8 mouse cellular contexts compared by ENCODE assay signal in genomic region chr17:52559961-52560720, GRCm38 (mm10). TPM values are rescaled to one million over a fixed set of nuclear protein-coding genes. Genes with fewer than 3 reads are reported as not detected.
DNase-seq lines count a peak whose midpoint lies in the region; ATAC-seq and TF ChIP-seq lines count a peak whose summit lies in the region.

No protein-coding gene starts in this region.

- peak; percentile 95 for TF ChIP-seq CTCF in forebrain, postnatal 0 days (IDR thresholded peaks at IDR 0.05; ENCODE audit: low read depth)

- H3K36me3 ChIP-seq in forebrain, postnatal 0 days (ENCODE audit: insufficient read depth), result no peaks in the 10 kb centered on the region
- H3K36me3 ChIP-seq in midbrain, embryonic 12.5 days, result no peaks in the 10 kb centered on the region
- no peaks in the 10 kb centered on the region for H3K36me3 ChIP-seq in splenic B cell, adult 2 months (ENCODE audit: control insufficient read depth, insufficient read depth, low read length, poor library complexity, severe bottlenecking)

- no peak overlapping the region for H3K9ac ChIP-seq in forebrain, postnatal 0 days
- no peak overlapping the region for H3K9ac ChIP-seq in midbrain, embryonic 12.5 days (replicated peaks)

- intact Hi-C loops in left cerebral cortex, postnatal 14 days (cut with DNase I), result loop anchor here (2.0 to 5.0 kb wide), 2 partner anchors 829 to 1272 kb away; no protein-coding TSS in a partner anchor

- no peak overlapping the region for H3K4me3 ChIP-seq in forebrain, postnatal 0 days (ENCODE audit: low read depth, low read length)
- H3K4me3 ChIP-seq in midbrain, embryonic 12.5 days, result no peak overlapping the region

- H3K27ac ChIP-seq in forebrain, postnatal 0 days (ENCODE audit: low read depth, low read length), result no peak overlapping the region
- no peak overlapping the region for H3K27ac ChIP-seq in midbrain, embryonic 12.5 days (replicated peaks)

- peak; percentile 3 for DNase-seq in ovary, postnatal 36 days (ENCODE audit: low spot score)
- no peak for DNase-seq in ovary, postnatal 10 days (ENCODE audit: low spot score)
- DNase-seq in cerebellum, adult 11-12 months, result peak; percentile 3
- peak; percentile 88 for DNase-seq in forebrain, postnatal 0 days
- DNase-seq in left cerebral cortex, postnatal 14 days (ENCODE audit: low spot score in 2 of 2), result peak; percentile 68 to 77
- DNase-seq in splenic B cell, adult 2 months (ENCODE audit: low read depth, low spot score), result peak; percentile 74

- no peaks in the 10 kb centered on the region for H3K27me3 ChIP-seq in forebrain, postnatal 0 days (ENCODE audit: insufficient read depth, low read length)
- no peaks in the 10 kb centered on the region for H3K27me3 ChIP-seq in midbrain, embryonic 12.5 days
- 0 out of 2 replicates have a peak, but pooled peaks cover 1% of the 10 kb centered on the region for H3K27me3 ChIP-seq in splenic B cell, adult 2 months (ENCODE audit: control insufficient read depth, insufficient read depth, low read length, poor library complexity, severe bottlenecking)

- H3K4me2 ChIP-seq in forebrain, postnatal 0 days (ENCODE audit: low read depth), result no peak overlapping the region
- peak overlapping the region; percentile 32 for H3K4me2 ChIP-seq in midbrain, embryonic 12.5 days (replicated peaks)

- ATAC-seq in forebrain, postnatal 0 days, result peak; percentile 92
- peak; percentile 94 for ATAC-seq in inflammation-experienced regulatory T-cells, adult 6 months
- peak; percentile 87 for ATAC-seq in midbrain, embryonic 12.5 days (ENCODE audit: low FRiP score, low read depth)

- WGBS in forebrain, postnatal 0 days, result 29% methylated on average over 13 of the region's 13 CpGs
- 32% methylated on average over 13 of the region's 13 CpGs for WGBS in midbrain, embryonic 12.5 days

- H3K4me1 ChIP-seq in forebrain, postnatal 0 days (ENCODE audit: insufficient read depth), result no peaks in the 10 kb centered on the region
- H3K4me1 ChIP-seq in midbrain, embryonic 12.5 days, result no peaks in the 10 kb centered on the region

- no peaks in the 10 kb centered on the region for H3K9me3 ChIP-seq in forebrain, postnatal 0 days (ENCODE audit: low read length)
- H3K9me3 ChIP-seq in midbrain, embryonic 12.5 days, result no peaks in the 10 kb centered on the region

RNA-seq across cellular contexts. Expression of gene Kcnh8, which starts 42.4 kb away (rescaled TPM):
- 4.9 and 6.0 TPM in 2 replicates for total RNA-seq in forebrain, postnatal 0 days (2014; rRNA removed)
- 1.2 and 2.0 TPM in 2 replicates for polyA plus RNA-seq in forebrain, postnatal 0 days (2015; fragmentation: Nextera tagmentation; extraction: Ambion mirVana)
- not detected for polyA plus RNA-seq in inflammation-experienced regulatory T-cells, adult 6 months (2017; shearing (Covaris generic))
- 1 to 10 TPM in 1 of 2 experiments, under 1 TPM in 1; 0.87 to 1.2 TPM for total RNA-seq in left cerebral cortex, postnatal 14 days (2021)
- 3.3 and 4.1 TPM in 2 replicates for polyA plus RNA-seq in midbrain, embryonic 12.5 days (2016; fragmentation: Nextera tagmentation; extraction: Ambion mirVana)
